Mouse (Mus musculus) adrenal gland, postnatal 4 days (tissue): ENCODE measurements around the gene Ino80e. TPM values are rescaled to one million over a fixed set of nuclear protein-coding genes. Genes with fewer than 3 reads are reported as not detected.
"Not testable (repeated sequence)": the region's sequence is repeated elsewhere in the genome, so short reads cannot be mapped to it uniquely, and the experiment has no call there.

ENCODE experiments used
- DNase-seq, 2 experiments: peaks; one replicate each; pipeline ENCODE4 v3.0.0; 2021 to 2022; ENCODE audit warnings: low spot score in 2 of 2, mixed read lengths in 2 of 2
- long read RNA-seq, 2 experiments: library from polyadenylated mRNA; stranded (forward); transcript quantifications; one replicate each; pipeline ENCODE4 v2.0.0; 2021
- total RNA-seq, 2 experiments: library from RNA; stranded (reverse); gene quantifications; 2 replicates each; pipeline ENCODE4 v1.2.3; 2021

Ino80e gene
- 10 to 100 TPM; 49.7 to 51.9 TPM for total RNA-seq
- long read RNA-seq, experiment 1, transcript Ino80e-203 (7 exons, 1,973 nt) = major isoform, 26 of 46 reads
- long read RNA-seq, experiment 1, partial matches to known transcripts = 2 of 46 reads
- long read RNA-seq, experiment 1, other reads (novel, unspliced or antisense) = 14 of 46 reads
- long read RNA-seq, experiment 2, transcript Ino80e-203 (7 exons, 1,973 nt) = major isoform, 16 of 35 reads
- long read RNA-seq, experiment 2, partial matches to known transcripts = 6 of 35 reads
- long read RNA-seq, experiment 2, other reads (novel, unspliced or antisense) = 9 of 35 reads

DNA sequence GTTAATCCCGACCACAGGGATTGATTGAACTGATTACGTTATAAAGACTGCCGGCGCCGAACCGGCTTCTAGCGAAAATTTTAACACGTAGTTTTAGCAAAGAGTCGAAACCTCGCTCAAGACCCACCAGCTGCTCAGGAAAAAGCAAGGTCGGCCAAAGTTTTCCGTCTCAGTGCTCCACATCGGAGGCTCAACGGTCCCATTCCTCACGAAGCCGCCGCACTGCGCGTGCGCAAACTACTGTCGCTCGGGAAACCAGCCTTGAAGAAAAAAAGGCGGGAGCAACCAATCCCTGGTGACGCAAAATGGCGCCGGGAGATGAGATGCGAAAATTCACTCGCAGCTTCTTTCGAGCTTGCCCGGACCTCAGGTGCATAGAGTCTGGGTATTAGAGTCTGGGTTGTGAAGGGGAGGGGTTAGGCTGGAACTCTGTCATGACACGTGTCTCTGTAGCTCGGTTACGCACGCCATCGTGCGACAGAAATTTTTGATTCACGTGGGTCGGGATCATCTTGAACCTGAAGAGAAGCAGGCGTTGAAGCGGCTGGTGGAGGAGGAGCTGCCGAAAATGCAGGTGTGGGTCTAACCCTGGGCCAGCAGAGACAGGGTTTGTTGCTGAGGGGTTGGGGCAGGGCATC is at the start of gene Ino80e:
Gene Ino80e, minus strand, starts transcription at position 231 of the 638 bp plus-strand sequence.
- peak; percentile 78 to 90 for DNase-seq

DNA sequence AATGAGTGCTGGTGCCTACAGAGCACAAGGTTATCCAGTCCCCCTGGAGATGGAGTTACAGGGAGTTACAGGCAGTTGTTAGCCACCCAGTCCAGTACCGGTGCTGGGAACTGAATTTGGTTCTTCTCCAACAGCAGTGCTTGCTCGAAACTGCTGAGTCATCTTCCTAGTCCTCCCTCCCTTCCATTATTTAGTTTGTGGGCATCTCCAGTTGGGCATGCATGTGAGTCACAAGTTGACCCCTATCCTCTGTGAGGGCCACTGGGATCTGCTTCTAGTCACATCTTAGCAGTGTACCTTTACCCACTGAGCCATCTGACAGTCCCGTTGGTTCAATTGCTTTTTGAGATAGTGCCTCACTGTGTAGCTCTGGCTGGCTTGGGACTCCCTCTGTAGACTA is 43.4 kb upstream of the Ino80e start:
- DNase-seq = no peak

DNA sequence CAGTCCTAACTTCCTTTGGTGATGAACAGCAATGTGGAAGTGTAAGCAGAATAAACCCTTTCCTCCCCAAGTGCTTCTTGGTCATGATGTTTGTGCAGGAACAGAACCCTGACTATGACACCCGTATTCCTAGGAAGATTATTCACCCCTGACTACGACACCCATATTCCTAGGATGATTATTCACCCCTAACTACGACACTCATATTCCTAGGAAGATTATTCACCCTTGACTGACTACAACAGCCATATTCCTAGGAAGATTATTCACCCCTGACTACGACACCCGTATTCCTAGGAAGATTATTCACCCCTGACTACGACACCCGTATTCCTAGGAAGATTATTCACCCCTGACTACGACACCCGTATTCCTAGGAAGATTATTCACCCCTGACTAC is 37.6 kb upstream of the Ino80e start:
- DNase-seq = not testable (repeated sequence)

DNA sequence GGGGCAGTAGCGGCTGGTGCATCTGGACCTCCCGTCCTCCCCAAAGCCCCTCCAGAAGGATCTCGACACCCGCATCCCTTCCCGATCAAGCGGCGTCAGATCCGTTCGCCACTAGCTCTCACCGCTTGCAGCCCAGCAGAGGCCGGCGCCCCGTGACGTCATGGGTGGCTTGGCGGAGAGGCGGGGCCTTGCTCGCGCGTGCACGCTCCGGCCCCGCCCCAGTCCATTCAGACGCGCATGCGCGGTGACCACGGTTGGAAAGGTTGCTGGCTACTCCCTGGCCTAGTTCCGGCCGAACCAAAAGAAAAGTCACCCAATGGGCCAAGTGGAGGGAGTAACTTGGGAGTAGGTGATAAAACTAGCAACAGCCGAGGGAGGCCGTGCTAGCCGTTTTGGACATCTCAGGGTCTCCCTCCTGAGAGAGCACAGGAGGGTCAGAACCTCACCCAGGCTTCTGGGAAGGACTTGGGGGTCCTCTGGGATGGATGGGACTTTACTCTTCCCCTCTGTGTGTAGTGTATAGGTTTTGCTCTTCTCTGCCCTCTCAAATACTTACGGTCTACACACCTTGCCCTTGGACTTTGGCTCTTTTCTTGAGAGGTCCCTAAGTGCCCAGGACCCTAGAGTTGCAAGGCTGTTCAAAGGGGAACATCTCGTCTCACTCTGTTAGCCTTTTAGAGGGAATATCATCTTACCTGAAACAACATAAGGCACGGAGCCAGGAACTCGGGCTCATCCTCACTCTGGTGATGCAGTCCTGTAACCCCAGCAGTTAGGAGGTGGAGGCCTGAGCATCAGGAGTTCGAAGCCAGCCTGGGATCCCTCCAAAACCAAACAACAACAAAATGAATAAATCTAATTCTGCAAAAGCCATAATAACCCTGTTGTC is 36.2 kb upstream of the Ino80e start:
- DNase-seq = peak; percentile 99

DNA sequence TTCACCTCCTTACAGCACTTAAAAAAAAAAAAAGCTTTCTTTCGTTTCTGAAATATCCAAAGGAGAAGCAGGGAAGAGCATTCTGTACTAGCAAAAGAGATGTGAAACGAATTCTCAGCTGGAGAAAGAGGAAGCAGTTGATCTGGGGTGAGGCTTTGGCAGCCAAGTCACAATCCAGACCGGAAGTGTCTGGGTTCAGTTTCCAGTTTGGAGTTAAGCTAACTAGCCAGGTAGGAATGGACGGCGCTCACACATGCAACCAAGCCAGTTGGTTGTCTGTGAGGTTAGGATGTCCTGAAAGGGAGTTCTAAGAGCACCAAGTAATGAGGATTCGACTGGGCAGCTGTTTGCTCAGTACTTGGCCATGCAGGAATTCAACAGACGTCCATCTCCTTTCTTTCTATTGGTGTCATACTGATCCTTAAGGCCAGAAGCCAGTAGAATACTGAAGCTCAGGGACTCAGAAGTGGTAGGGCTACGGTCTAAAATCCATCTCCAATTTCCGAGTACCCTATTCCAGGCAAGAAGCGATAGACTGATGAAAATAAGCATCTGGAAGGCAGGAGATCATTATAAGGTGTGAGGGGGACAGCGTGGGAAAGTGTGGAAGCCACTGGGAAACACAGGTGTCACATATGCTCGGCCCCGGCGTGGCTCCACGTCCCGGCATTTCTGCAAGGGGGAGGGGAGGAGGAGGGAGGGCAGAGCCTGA is 35.4 kb upstream of the Ino80e start:
- no peak for DNase-seq

DNA sequence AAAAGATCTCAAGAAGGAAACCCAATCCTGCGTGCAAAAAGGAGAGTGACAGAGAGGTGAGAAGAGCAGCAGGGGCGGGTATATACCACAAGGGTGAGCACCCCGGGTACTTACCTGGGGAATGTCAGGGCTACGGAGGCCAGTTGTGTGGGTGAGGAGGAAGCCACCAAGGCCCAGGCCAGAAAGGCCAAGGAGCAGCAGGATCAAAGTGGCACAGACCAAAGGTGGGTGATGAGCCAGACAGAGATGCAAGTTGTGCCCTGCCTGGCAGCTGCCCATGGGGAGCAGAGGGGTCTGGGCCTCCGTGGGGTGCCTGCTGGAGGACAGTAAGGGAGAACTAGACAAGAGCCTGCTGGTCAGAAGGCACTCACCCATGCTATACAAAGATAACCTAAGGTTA is 34.7 kb upstream of the Ino80e start:
- DNase-seq = no peak

DNA sequence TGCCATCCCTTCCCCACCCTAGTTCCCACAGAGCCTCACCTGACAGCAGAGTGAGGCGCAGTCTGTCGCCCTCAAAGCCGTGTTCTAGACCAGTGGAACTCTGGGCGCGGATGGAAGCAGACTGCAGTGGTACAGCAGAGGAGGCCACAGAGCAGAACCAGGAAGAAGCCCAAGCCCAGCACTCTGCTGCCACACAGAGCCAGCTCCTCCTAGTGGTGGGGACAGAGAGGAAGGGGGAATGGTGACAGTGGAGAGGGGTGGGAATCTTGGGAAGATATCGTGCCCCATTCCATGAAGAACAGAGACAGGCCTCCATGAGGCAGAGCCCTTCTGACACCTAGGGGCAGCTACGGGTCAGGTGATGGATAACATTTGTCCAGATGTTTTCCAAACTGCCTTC is 26.7 kb upstream of the Ino80e start:
- no peak for DNase-seq

DNA sequence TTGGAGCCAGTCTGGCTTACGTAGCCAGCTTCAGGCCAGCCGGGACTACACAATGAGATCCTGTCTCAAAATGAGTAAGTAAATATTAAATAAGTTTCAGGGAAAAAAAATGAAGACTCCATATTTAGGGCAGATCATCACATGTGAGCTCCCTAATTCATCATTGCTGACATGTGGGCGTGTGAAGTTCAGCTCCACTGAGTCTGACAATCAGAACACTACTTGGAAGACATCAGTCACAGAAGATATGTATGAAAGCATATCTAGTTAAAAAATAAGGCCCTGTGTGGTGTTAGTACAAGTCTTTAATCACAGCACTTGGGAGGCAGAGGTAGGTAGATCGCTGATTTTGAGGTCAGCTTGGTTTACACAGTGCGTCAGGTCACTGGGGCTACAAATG is 25.1 kb upstream of the Ino80e start:
- DNase-seq = no peak

DNA sequence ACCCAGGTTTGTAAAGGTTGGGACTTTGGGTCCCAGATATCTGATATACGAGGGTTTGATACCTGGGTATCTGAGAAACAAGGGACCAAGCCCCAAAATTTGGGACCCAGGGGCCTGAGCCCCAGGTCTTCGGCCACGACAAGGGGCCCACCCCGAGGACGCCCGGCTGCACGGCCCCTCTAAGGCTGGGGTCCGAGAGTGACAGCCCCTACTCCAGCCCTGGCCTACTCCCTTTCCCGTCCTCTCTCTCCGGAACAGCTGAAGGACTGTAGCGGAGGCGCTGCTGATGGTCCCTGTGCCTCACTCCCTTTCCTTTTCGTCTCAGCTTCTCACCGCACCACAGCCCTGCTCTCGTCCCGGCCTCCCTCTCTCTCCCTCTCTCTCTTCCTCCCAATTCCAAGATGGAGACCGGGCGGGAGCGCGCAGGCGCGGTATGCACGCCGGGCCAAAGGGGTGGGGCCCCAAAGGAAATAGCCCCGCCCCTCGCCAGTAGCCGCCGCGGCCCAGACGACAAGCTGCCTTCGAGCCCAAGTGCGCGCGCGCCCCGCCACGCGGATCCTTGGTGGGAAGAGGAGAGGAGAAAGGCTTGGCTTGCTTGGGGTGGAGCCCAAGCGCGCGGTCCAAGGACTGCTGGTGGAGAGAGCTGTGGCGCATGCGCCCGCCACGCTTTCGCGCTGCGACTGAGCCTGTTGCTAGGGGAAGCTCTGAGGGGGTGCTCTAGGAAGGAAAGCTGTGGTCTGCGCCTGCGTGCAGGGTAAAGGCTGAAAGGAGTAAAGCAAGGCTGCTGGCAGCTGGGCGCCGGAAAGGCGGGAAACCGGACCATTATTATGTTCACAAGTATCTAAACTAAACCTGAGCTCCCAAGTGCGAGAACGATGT is 22.3 kb upstream of the Ino80e start, which contains the start of gene Taok2:
Gene Taok2, minus strand, starts transcription at position 418 of the 879 bp plus-strand sequence.
- DNase-seq = peak; percentile 95 to 99

DNA sequence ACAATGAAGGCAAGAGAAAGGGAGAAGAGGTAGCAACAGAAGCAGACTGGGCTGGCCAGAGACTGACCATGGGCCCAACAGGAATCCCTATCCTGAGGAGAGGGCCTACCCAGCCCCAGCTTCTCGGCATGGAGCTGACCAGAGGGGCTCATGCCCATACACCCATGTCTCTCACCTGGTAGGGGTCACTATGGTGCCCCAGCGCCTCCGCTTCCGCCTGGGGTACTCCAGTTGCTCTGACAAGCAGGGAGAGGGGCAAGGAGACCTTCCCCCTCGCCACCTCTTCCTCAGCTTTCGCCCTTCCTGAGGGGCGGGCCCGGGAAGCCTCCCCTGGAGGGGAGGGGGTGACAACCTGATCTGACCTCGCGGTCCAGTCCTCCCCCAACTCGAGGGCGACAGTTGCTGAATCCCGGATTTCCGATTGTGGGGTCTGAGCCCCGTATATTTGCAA is 21.6 kb upstream of the Ino80e start:
- DNase-seq = no peak

DNA sequence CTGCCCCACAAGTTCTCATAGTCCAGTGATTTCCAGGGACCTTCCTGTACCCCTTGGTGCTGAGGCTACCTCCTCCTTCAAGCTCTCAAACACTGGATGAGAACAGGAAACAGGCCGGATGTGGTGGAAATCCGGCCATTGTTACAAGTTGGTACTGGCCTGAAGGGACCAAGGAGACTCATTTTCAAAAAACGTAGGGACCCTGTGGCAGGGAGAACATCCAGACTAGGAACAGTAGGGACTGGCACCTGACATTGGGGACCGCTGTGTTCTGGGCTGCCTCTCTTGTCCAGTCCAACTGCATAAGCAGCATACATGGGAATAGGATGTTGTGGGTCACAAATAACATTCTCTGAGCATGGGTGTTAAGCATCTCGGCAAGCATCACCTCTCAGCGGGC is 18.9 kb upstream of the Ino80e start:
- no peak for DNase-seq

DNA sequence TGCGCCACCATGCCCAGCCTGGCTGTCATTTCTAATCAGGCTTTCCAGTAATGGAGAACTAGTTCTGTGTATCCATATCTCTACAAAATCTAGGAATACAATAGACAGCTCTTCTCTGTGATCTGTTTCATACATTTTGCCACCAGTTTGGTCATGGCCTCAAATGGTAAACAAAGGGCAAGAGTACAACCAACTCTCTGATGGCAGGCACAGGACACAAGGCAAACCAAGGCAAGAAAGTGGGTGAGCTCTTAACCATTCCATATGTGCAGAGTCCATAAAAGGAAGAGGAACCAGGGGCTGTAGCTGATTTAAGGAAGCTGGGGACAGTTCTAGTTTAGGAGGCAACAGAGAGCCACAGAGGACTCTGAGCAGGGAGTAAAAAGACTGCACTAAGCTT is 15.1 kb upstream of the Ino80e start:
- DNase-seq = no peak

DNA sequence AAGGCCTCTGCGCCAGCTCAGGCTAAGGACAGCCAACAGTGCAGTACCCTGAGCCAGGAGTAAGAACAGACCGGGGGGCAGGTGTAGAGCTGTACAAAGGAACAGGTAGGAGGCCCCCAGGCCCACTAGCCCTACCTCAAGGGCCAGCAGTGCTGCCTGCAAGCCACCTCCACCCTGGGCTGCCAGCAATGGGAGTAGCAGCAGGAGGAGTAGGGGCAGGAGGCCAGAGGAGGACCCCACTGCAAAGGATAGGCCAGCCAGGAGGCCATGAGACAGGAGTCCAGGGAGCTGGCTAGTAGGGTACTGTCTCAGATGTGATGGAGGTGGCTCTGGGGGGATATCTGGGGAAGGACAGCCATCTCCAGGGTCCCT is 8.3 kb upstream of the Ino80e start:
- no peak for DNase-seq

DNA sequence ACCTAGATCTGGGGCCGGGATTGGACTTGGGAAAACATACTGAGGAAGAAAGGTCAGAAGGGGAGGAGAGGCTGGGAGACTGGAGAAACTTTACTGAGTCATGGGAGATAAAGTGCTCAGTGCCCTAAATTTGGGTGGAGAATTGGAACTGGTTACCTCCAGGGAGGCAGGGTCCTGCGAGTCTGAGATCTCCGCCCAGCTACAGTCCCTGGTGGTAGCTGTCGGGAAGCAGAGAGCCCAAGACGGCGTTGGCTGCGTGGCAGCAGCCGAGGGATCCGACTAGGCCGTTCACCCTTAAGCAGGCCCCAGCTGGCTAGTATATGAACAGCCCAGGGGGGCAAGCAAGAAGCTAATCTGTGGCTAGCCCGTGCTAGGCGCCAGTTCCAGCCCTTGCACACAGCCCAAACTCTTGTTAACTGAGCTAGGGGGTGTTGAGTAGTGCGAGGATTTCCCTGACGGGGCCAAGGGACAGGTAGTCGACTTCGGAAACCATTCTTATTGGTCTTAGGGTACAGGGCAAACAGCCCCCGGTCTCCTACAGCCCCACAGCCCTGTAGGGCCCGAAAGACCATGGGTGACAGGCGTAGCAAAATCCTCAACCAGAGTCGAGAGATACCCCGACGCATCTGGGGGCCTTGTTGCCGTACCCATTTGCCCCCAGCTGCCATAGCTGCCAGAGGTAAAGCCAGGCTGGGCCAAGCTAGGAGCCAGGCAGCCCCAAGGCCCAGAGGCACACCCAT is 7.8 kb upstream of the Ino80e start:
- DNase-seq = no peak

DNA sequence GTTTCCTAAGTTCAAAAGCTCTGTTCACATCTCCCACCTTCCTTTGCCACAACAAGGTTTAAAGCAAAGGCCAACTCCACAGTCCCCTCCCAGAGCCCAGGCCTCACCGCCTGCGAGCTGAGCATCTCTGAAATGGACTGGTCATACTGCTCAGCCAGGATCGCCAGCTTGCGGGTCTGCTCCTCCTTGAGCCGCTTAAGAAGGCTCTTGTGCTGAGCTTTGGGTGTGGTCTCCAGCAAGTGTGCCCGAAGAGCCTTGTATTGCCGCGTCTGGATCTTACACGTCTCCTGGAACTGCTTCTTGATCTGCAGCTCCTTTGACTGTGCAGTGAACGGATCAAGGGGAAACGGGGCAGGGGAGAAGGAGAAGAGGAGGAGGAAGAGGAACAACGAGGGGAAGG is 5.8 kb upstream of the Ino80e start:
- no peak for DNase-seq

DNA sequence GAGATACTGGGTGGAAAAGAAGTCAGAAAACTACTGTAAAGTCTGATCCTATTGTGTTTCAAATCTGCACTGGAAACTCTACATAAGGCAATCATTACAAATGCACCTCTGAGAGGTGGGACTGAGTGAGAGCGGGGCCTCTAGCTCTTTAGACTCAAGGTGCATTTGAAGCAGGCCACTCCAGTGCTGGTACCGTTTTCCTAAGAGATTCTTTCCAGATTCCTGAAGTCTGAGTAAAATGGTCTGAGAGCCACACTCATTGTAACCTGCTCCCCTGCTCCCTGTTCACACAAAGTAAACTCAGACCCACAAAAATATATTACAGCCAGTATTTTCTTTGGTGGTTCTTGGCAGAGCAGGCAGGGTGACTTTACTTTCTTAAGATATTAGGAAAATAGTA is 5.4 kb upstream of the Ino80e start:
- DNase-seq = no peak

DNA sequence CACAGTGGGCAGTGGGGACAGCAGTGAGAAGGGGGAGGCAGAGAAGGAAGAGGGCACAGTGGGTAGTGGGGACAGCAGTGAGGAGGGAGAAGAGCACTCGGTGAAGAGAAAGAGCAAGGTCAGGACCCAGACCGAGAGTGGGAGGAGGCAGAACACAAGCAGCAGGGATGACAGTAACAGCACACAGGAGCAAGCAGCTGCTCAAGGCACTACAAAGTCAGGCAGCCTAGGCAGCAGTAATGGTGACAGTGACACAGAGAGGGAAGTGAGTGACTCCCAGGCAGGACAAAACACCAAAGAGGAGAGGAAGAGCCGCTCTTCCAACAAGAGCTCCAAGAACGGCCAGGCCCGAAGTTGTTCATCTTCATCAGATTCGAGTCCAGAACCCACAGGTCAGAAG is 1.6 kb upstream of the Ino80e start:
- no peak for DNase-seq

DNA sequence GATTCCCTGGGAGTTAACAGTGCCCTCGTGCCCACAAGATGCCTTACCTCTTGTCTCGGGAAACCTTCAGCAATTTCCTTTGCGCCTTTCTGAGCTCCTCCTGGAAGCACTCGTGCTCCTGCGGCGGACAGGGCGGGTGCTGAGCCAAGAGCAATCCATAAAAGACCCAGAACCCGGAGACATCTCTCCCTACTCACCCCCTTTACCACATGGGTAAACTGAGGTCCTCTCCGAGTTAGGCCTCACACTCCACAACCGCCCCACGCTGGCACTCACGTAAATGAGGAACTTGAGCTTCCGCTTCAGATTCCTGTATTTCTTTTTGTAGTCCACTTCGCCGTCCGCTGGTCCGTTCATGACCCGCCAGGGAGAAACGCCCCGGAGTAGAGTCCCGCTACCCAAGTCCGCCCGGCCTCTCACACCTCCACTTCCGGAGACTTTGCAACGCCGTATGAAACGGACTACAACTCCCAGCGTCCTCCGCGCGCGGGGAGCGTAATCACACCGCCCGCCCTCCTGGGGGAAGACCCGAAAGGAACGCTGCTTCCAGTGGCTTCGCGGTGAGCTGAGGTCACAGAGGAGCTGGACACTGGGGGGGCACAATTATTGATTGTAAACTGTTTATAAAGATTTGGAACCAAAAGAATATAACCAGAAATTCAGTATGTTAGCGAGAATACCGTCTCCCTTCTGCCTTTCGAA is 597 bp downstream of the Ino80e start, which contains the start of gene Hirip3:
Gene Hirip3, plus strand, starts transcription at position 544 of the 702 bp plus-strand sequence.
- DNase-seq = peak; percentile 84 to 95

DNA sequence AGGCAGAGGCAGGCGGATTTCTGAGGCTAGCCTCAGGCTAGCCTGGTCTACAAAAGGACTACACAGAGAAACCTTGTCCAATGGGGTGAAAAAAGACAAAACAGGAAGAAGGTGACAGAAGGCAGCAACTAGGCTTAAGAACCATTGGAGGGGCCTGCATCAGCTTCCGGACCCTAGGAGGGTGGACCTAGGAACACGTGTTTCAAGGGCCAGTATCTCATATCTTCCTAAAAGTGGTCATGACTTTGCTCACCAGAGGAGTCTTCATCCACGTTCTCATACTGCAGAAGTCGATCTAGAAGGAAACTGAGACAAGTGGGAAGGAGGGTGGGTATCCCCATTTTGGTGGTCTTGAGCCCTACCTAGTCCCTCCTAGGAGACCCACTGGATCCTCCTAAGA is 1.2 kb downstream of the Ino80e start:
- no peak for DNase-seq
